Mouse (Mus musculus): Measurements from ENCODE around the gene 3110021N24Rik. TPM values are rescaled to one million over a fixed set of nuclear protein-coding genes. Genes with fewer than 3 reads are reported as not detected.
A peak's percentile ranks its signal among the peaks of the same experiment; 100 is the strongest.

The 3110021N24Rik gene
- polyA plus RNA-seq, 1 experiment from 2014 or later, result not detected

- H3K36me3 ChIP-seq (ENCODE audit: inconsistent target), result no peaks in the 10 kb centered on the region
- H3K4me3 ChIP-seq (ENCODE audit: inconsistent target), result peak within 1 kb of the TSS; percentile 21
- WGBS (ENCODE audit: missing documents), result 1% methylated on average over 100 of the region's 111 CpGs
- H3K79me2 ChIP-seq (ENCODE audit: inconsistent target), result no peaks in the 10 kb centered on the region
- H3K27ac ChIP-seq, result no peak within 1 kb of the TSS
Measured at GRCm38 (mm10) chr4:108780057-108780863, 60.8 kb downstream of the 3110021N24Rik start, which contains the start of gene Zfyve9. Gene Zfyve9 (minus strand): TSS chr4:108780798.

GRCm38 (mm10) chr4:108780864-108781205 lies 61.4 kb downstream of the 3110021N24Rik start:
- H3K27ac ChIP-seq, result no peak overlapping the region
- H3K79me2 ChIP-seq (ENCODE audit: inconsistent target), result no peaks in the 10 kb centered on the region
- WGBS (ENCODE audit: missing documents), result 4% methylated on average over 19 of the region's 20 CpGs
- no peaks in the 10 kb centered on the region for H3K36me3 ChIP-seq (ENCODE audit: inconsistent target)
- no peak overlapping the region for H3K4me3 ChIP-seq (ENCODE audit: inconsistent target)

DNA sequence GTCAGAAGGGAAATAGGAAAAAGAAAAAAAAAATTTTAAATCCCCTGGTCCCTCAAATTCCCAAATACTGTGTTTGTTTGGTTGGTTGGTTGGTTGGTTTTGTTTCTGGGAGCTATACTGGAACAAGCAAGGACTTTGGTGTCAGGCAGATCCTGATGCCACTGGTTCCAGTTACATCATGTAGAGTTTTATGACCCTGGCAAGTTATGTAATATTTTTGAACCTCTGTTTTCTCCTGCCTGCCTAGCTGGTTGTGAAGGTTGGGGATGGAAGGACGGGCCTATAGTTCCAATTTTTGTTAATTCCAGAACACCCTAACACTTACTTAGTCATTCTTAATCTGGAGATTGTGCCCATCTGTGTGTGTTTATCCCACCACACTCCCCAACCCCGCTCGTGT lies 62.1 kb downstream of the 3110021N24Rik start:
- WGBS (ENCODE audit: missing documents), result 78% methylated on average over 3 of the region's 3 CpGs

DNA sequence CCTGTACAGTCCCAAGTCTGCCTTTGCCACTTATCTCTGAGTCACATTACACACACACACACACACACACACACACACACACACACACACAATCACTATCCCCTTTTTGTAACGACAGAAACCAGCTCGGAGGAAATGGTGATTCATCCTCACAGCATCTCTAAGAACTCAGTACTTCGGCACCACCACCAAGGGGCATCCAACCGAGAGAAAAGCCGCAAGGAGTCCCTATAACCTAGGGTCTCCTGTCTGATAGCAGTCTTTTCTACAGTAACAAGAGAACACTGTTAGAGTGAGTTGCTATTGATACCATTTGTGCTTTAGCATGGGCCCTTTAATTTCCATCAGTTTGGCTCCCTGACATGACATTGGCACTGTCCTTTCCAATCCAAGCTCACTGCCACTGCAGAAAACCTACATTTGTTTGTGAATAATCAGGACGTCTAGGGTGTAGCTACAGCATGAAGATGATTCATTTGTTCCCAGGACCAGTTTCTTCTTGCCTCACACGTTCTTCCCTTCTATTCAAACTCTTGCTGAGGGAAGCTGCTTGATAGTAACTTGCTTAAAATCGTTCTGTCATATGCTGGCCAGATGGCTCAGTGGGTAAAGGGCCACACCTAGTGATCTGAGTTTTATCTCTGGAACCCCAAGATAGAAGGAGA lies 63.1 kb downstream of the 3110021N24Rik start:
- H3K36me3 ChIP-seq (ENCODE audit: inconsistent target), result no peaks in the 10 kb centered on the region
- WGBS (ENCODE audit: missing documents), result 29% methylated on average over 8 of the region's 8 CpGs
- no peaks in the 10 kb centered on the region for H3K79me2 ChIP-seq (ENCODE audit: inconsistent target)
- H3K4me3 ChIP-seq (ENCODE audit: inconsistent target), result no peak overlapping the region
- H3K27ac ChIP-seq, result no peak overlapping the region

More for the DNA sequence above, 62.1 kb downstream of the 3110021N24Rik start:
- H3K79me2 ChIP-seq (ENCODE audit: inconsistent target), result no peaks in the 10 kb centered on the region
- H3K36me3 ChIP-seq (ENCODE audit: inconsistent target), result no peaks in the 10 kb centered on the region
- H3K27ac ChIP-seq, result no peak overlapping the region
- H3K4me3 ChIP-seq (ENCODE audit: inconsistent target), result no peak overlapping the region

DNA sequence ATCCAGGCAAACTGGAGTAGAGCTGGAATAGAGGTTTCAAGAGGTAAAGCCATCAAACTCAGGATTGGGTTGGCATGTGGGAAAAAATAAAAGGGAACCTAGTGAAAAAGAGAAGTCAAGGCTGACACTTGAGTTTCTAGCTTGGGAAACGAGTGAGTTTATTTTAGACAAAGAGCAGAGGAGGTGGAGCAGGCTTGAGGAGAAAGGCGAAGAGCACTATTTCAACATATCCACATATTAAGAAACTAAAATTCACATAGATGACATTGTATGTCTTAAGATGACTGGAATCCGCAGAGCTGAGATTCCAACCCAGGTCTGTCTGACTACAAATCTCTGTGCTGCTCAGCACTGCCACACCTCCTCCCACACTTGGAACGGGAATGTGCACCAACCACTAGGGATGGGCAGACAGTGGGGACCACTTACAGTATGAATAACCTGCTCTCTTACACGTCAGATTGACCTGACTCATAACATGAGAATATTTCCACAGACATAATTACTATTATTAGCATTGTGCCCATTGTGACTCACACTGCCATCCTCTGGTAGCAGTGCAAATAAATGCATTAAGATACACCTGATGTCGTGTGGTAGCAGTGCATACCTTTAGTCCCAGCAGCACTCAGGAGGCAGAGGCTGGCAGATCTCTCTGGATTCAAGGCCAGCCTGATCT lies 69.9 kb downstream of the 3110021N24Rik start:
- no peaks in the 10 kb centered on the region for H3K79me2 ChIP-seq (ENCODE audit: inconsistent target)
- H3K4me3 ChIP-seq (ENCODE audit: inconsistent target), result no peak overlapping the region
- no peak overlapping the region for H3K27ac ChIP-seq
- H3K36me3 ChIP-seq (ENCODE audit: inconsistent target), result no peaks in the 10 kb centered on the region
- 10% methylated on average over 6 of the region's 6 CpGs for WGBS (ENCODE audit: missing documents)

- Histone ChIP-seq H3K27ac (no peak overlapping the region), H3K4me3 (ENCODE audit: inconsistent target) (no peak overlapping the region), H3K36me3 (ENCODE audit: inconsistent target) (no peaks in the 10 kb centered on the region), H3K79me2 (ENCODE audit: inconsistent target) (no peaks in the 10 kb centered on the region)
- 0% methylated on average over 1 of the region's 1 CpGs for WGBS (ENCODE audit: missing documents)
Measured at GRCm38 (mm10) chr4:108790507-108790906, 71.1 kb downstream of the 3110021N24Rik start.

DNA sequence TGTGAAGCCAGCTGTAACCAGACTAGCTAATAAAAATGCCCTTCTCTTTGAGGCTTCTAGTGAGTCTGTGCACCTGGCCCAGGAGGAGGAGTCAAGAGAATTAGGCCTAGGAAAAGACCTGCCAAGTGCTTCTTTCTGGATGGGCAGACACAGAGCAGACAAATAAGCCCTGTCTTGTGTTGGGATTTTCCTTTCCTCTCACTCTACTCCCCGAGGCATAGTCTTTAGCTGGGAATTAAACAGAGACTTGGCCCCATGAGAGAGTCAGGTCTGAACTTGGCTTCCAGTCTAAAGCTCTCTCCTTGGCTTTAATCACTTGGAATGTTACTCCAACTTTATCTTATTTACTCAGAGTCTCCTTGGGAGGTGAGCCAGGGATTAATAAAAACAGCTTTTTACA lies 74.5 kb downstream of the 3110021N24Rik start:
- WGBS (ENCODE audit: missing documents), result 83% methylated on average over 1 of the region's 1 CpGs
- Histone ChIP-seq H3K27ac (no peak overlapping the region), H3K36me3 (ENCODE audit: inconsistent target) (no peaks in the 10 kb centered on the region), H3K79me2 (ENCODE audit: inconsistent target) (no peaks in the 10 kb centered on the region), H3K4me3 (ENCODE audit: inconsistent target) (no peak overlapping the region)

DNA sequence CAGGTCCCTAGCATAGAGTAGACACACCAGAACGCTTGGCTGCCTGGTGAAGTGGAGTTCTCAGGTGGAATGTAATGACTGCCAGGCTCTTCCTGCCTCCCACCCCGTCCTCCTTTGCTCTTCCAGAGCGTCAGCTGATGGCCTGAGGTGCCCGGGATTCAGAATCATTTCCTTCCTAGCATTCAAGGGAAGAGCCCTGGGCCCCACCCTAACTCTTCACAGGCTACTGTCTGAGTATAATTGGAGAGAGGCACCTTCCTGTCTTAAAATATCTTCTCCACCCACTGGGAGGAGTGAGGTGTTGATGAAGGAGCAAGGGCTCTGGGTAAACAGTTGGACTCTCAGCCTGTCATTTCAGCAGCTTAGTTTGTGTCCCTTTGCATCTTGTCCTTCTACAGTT lies 77.3 kb downstream of the 3110021N24Rik start:
- 62% methylated on average over 4 of the region's 4 CpGs for WGBS (ENCODE audit: missing documents)

DNA sequence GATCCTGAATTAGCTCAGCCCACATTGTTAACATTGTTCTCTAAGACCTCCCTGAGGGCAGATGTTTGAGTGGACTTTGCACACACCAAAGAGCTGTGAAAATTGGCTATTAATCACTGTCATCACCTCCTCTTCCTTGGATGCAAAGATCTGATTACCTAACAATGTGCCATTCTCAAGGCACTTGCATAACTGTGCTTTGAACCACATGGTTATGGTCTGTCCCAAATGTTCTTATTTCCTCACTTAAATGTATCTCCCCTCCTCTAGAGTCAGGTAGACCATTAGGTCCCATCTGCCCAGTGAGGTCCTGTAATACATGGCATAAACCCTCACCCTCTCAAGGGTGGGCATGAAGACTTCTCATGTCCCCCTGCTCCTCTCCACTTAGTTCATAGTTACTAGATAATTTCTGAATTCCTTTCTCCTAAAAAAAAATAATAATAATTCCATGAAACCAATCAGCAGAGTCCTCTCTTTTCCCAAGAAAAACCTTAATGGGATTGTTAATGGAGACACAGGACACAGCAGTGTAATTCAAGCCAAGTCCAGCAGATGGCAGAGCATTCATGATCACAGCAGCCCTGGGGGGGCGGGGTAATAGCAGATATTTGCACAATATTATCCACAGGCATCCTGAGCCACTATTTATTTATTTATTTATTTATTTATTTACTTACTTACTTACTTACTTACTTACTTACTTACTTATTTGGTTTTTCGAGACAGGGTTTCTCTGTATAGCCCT lies 78.8 kb downstream of the 3110021N24Rik start:
- H3K4me3 ChIP-seq (ENCODE audit: inconsistent target), result no peak overlapping the region
- no peaks in the 10 kb centered on the region for H3K79me2 ChIP-seq (ENCODE audit: inconsistent target)
- 58% methylated on average over 2 of the region's 2 CpGs for WGBS (ENCODE audit: missing documents)
- H3K27ac ChIP-seq, result no peak overlapping the region
- no peaks in the 10 kb centered on the region for H3K36me3 ChIP-seq (ENCODE audit: inconsistent target)

More for the DNA sequence above, 77.3 kb downstream of the 3110021N24Rik start:
- Histone ChIP-seq H3K36me3 (ENCODE audit: inconsistent target) (no peaks in the 10 kb centered on the region), H3K4me3 (ENCODE audit: inconsistent target) (no peak overlapping the region), H3K79me2 (ENCODE audit: inconsistent target) (no peaks in the 10 kb centered on the region), H3K27ac (no peak overlapping the region)

GRCm38 (mm10) chr4:108803535-108803934 lies 84.1 kb downstream of the 3110021N24Rik start:
- Histone ChIP-seq H3K4me3 (ENCODE audit: inconsistent target) (no peak overlapping the region), H3K27ac (no peak overlapping the region), H3K36me3 (ENCODE audit: inconsistent target) (no peaks in the 10 kb centered on the region), H3K79me2 (ENCODE audit: inconsistent target) (no peaks in the 10 kb centered on the region)
- WGBS (ENCODE audit: missing documents), result 100% methylated on average over 2 of the region's 2 CpGs

GRCm38 (mm10) chr4:108811142-108811541 lies 91.7 kb downstream of the 3110021N24Rik start:
- Histone ChIP-seq H3K4me3 (ENCODE audit: inconsistent target) (no peak overlapping the region), H3K27ac (no peak overlapping the region), H3K79me2 (ENCODE audit: inconsistent target) (no peaks in the 10 kb centered on the region), H3K36me3 (ENCODE audit: inconsistent target) (no peaks in the 10 kb centered on the region)
- WGBS (ENCODE audit: missing documents), result 60% methylated on average over 4 of the region's 4 CpGs

GRCm38 (mm10) chr4:108811550-108811949 lies 92.1 kb downstream of the 3110021N24Rik start:
- Histone ChIP-seq H3K79me2 (ENCODE audit: inconsistent target) (no peaks in the 10 kb centered on the region), H3K27ac (no peak overlapping the region), H3K4me3 (ENCODE audit: inconsistent target) (no peak overlapping the region), H3K36me3 (ENCODE audit: inconsistent target) (no peaks in the 10 kb centered on the region)
- 91% methylated on average over 6 of the region's 6 CpGs for WGBS (ENCODE audit: missing documents)

- Histone ChIP-seq H3K79me2 (ENCODE audit: inconsistent target) (peaks cover 2% of the 10 kb centered on the region; the same call in 1 of the 2 replicates), H3K36me3 (ENCODE audit: inconsistent target) (peaks cover 32% of the 10 kb centered on the region), H3K4me3 (ENCODE audit: inconsistent target) (no peak overlapping the region), H3K27ac (no peak overlapping the region)
- 97% methylated on average over 3 of the region's 3 CpGs for WGBS (ENCODE audit: missing documents)
Measured at GRCm38 (mm10) chr4:108825677-108826076, 106.2 kb downstream of the 3110021N24Rik start.

DNA sequence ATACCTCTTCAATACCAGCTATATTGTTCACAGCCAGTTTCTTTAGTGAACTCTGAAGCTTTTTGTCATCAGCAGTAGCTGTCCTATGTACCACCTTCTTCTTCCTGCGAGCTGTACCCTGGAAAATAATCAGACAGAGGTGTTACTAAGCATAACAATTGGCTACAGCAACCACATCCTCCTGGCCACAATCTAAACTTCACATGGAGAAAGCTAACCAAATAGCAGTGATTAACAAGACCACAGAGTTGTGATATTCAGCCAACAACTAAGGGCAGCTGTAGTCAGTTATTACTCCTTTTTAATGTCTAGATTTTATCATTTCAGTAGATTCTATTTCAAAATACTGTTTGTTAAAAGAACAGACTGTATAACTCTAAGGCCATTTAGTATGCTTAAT lies 106.6 kb downstream of the 3110021N24Rik start:
- WGBS (ENCODE audit: missing documents), result 100% methylated on average over 1 of the region's 1 CpGs
- peaks cover 32% of the 10 kb centered on the region for H3K36me3 ChIP-seq (ENCODE audit: inconsistent target)
- no peak overlapping the region for H3K4me3 ChIP-seq (ENCODE audit: inconsistent target)
- peaks cover 6% of the 10 kb centered on the region for H3K79me2 ChIP-seq (ENCODE audit: inconsistent target)
- no peak overlapping the region for H3K27ac ChIP-seq
